Mouse (Mus musculus) right cerebral cortex, adult 18-20 months (tissue): ENCODE results near the gene Nudt8.
"Not testable (repeated sequence)": the region's sequence is repeated elsewhere in the genome, so short reads cannot be mapped to it uniquely, and the experiment has no call there.

ENCODE experiments used
- DNase-seq: peaks from one replicate; pipeline ENCODE4 v3.0.0; 2022; ENCODE audit warnings: mixed read lengths

The Nudt8 gene

DNA sequence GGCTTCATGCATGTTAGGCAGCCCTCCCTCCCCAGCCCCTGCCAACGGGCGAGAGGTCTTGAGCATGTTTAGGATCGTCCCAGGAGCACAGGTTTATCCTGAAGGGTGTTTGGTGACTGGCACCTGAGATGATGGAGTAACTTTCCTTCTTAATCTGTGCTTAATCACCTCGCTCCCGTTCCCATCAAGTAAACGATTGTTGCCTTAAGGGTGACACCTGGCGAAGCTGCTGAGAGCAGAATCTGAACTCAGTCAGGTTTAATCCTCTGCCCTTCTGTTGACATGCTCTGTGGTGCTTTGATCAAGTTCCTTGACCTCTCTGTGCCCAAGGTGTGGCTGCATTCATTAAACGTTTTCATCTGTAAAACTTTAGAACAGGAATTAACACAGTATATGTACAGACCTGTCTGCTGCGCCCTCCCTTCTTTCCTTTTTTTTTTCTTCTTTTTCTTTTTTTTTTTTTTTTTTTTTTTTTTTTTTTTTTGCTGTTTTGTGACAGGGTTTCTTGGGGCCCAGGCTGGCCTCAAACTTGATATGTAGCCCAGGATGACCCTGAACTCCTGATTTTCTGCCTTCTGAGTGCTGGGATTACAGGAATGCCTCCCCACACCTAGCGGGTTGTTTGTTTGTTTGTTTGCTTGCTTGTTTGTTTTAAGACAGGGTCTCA, 17.7 kb downstream of the Nudt8 start:
- DNase-seq: no peak

DNA sequence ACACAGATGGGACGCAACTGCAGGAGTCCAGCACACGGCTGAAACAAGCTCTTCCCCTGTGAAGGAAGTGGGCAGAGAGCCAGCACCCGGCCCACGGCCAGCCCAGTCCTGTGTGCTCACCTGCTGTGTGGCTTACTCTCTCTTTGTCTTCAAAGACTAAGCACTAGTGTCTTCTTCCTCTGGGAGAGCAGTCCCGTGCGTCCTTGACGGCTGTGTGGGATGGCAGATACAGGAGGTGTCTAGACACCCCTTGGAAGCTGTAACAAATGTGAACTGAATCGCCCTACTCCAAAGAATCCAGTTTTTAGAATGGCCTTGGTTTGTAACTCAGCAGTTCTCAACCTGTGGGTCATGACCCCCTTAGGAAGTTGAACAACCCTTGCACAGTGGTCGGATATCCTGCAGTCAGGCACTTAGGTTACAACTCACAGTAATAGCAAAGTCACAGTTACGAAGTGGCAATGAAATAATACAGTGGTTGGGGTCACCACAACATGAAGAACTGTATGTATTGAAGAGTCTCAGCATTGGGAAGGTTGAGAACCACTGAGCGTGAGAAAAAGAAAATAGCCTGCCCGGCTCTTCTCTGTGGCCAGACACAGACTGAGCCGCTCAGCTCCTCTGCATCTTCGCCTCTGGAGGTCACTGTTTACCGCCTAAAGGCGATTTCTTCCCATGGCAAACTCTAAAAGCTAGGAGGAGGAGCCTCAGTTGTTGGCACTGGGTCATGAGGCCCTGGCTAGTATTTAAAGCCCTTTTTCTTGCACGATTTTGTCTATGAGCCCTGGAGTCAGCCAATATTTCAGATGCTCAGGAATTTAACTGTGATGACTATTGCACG, 18.6 kb downstream of the Nudt8 start:
- peak; percentile 80 for DNase-seq

DNA sequence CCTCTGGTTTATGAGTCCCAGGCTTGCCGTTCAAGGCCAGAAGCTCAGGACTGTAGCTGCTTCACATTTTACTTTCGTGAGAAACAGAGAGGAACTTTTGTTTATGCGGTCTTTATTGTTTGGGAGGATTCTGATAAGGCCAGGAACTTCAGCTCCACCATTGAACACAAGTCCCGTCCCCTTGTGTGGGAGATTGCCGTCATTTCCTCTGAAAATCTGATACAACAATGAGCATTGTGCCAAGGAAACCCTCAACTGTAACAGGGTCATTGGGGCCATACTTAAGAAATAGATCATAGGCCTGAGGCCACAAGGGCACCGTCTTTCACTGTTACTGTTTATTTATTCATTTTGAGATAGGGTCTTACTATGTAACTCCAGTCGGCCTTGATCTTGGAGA, 22.8 kb downstream of the Nudt8 start:
- no peak for DNase-seq

DNA sequence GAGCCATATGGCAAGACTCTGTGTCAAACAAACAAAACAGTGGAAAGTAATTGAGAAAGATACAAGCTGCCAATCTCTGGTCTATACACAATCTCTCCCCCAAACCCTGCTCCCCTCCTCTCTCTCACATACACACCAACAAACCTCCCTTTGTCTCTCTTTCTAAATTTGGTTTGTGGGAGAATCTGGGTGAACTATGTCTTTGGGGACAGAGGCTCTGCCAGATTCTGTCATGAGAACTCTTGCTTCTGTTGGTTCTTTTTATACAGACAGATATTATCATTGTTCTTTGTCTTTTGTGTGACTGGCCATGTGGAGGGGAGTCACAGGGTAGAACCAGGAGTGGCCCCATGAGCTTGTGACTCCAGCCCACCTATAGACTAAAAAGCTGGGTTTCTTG, 27.2 kb downstream of the Nudt8 start:
- no peak for DNase-seq

DNA sequence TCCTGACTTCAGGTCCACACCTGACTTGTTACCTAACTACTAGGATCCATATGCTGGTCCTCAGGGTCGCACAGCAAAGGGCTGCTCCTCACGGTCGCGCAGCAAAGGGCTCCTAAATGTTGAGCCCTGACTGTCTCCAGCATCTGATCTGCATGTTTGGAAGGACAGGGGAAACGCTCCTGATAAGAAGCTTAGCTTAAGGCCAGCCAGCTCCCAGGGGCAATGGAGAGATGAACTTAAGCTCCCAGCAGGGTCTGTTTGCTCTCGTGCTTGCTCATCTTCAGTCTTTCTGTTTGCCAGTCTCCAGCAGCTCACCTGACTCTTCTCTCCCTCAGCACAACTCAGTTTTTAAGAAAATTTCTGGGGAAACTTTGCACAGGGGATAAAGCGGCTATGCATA, 32.3 kb downstream of the Nudt8 start:
- no peak for DNase-seq

DNA sequence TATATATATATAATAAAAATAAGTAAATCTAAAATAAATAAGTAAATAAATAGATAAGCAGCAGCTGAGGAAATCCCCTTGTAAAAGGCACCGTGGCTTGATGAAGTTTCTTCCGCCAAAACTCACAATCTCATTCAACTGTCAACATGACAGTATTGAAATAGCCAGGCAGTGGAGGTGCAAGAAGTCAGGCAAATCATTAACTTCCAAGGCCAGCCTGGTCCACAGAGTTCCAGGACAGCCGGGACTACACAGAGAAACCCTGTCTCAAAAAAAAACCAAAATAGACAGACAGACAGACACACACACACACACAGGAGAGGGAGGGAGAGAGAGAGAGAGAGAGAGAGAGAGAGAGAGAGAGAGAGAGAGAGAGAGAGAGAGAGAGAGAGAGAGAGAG, 32.9 kb downstream of the Nudt8 start:
- no peak for DNase-seq

DNA sequence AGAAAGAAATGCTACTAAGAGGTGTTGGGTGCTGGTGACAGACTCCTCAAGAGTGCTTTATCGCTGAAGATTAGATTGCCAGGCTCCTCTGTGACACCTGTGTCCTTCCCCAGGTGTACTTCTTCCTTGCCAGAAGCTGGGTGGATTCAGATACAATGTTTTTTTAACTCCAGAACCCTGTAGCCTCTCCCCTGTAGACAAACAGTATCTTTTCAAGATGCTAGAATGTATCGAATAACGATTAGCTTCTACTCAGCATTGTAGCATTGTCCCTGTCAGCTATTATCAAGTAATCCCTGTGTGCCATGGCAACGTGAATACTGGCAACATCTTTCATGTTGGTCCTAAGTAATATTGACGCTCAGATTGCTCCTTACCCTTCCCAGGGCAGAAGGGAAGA, 33.4 kb downstream of the Nudt8 start:
- DNase-seq: no peak

DNA sequence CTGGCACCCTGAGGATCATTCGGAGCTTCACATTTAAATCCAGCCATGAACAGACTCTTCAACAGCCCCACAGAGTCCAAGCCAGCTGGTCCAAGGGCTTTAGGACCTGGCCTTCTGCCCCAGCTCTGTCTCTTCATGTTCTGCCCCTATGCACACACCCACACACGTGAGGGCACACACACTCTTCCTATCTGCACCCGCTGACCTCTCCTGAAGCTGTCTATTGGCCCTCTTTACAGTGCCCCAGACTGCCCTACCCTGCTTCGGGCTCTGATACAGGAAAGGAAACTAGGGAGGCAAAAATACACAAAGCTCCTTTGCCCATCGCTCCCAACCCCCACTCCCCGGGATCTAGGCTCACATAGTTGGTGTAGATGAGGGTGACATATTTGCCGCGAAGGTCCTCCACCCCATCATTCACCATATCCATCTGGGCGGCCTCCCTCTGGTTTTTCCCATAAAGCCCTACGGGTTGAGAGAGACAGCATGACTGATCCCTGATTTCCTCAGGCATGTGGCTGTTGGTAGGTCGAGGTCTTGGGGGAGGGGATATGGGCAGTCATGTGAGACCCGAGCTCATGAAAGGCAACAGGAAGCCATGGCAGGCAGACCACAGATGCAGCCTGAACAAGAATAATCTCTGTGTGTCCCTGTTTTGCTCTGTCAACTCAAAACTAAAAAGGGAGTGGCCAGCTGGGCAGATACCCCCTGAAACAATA, 36.1 kb downstream of the Nudt8 start:
- DNase-seq: no peak

DNA sequence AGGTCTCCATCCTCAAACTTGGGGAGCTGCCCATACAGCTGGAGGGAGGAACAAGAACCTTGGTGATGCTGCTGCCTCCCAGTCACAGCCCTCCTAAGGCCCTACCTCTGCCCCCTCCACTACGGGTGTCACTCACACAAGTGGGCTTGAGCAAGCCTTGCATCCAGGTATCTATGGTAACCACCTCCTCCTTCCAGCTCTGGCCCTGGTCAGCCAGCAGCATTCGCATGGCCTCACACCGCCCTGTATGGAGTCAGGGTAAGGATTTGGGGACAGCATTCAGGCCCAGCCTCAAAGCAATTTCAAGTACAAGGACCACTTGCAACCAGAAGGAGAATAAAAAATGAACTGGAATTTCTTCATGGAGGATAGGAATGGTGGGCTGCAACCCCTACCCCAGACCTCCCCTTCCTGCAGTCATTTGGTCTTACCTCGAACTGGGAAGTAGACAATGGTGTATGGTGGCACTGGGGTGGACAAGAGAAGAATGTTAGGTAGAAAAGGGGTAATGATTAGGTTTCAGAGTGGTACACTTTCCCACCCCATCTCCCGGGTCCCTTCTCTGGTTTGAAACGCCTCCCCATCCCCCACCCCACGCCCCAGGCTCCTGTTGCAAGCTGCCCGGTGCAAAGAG, 36.9 kb downstream of the Nudt8 start:
- DNase-seq: not testable (repeated sequence)

DNA sequence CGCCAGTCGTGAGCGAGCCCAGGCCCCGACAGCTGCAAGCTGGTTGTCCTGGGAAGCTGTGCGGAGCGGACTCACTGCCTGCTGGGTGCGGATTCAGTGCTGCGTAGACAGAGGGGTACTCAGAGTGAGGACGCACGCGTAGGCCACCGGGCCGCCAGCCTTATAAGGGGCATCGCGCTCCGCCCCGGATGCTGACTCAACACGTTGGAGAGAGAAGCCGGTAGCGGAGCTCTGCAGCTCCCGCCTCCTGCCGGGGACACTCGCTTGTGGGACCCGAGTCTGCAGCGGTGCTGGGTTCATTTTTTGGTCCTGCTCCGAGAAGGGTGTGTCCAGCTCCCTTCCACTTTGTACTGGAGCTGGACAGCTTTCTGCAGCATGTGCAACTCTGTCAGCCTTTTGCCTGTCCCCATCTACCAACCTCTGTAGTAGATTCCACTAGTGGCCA, 37.4 kb downstream of the Nudt8 start, which contains the start of gene Gstp1:
Gstp1 (minus strand) TSS at position 198 of the 445 bp plus-strand sequence.
- peak; percentile 92 for DNase-seq

DNA sequence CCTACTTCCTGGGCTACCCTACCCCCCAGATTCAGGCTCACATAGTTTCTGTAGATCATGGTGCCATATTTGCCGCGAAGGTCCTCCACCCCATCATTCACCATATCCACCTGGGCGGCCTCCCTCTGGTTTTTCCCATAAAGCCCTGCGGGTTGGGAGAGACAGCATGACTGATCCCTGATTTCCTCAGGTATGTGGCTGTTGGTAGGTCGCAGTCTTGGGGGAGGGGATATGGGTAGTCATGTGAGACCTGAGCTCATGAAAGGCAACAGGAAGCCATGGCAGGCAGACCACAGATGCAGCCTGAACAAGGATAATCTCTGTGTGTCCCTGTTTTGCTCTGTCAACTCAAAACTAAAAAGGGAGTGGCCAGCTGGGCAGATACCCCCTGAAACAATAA, 40.6 kb downstream of the Nudt8 start:
- DNase-seq: not testable (repeated sequence)

DNA sequence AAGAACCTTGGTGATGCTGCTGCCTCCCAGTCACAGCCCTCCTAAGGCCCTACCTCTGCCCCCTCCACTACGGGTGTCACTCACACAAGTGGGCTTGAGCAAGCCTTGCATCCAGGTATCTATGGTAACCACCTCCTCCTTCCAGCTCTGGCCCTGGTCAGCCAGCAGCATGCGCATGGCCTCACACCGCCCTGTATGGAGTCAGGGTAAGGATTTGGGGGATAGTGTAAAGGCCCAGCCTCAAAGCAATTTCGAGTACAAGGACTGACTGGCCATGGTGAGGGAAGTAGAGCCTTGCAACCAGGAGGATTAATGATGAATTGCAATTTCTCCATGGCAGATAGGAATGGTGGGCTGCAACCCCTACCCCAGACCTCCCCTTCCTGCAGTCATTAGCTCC, 41.1 kb downstream of the Nudt8 start:
- not testable (repeated sequence) for DNase-seq

DNA sequence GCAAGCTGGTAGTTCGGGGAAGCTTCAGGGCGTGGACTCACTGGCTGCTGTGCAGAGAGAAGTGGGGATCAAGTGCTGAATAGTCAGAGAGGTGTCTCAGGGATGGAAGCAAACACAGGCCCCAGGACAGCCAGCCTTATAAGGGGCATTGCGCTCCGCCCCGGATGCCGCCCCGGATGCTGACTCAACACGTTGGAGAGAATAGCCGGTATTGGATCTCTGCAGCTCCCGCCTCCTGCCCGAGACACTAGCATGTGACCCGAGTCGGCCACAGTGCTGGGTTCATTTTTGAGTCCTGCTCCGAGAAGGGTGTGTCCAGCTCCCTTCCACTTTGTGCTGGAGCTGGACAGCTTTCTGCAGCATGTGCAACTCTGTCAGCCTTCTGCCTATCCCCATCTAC, 41.7 kb downstream of the Nudt8 start:
- DNase-seq: no peak

DNA sequence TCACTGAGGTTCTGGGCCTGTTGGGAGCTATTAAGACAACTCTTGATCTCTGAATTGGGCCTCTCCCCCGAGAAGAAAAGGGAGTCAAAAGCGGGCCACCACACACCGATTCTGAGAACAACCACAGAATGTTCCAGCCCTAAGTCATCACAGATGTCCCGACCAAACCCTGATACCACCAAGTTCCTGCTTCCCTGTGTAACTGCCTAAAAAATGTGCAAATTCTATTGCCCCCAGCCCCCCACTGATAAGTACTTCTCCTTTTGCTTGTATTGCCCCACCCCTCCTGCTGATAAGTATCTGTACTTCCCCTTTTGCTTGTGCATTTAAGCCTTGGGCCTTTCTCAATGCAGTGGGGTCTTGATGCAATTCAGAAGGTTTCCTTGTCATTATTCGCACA, 43.7 kb downstream of the Nudt8 start:
- DNase-seq: not testable (repeated sequence)

DNA sequence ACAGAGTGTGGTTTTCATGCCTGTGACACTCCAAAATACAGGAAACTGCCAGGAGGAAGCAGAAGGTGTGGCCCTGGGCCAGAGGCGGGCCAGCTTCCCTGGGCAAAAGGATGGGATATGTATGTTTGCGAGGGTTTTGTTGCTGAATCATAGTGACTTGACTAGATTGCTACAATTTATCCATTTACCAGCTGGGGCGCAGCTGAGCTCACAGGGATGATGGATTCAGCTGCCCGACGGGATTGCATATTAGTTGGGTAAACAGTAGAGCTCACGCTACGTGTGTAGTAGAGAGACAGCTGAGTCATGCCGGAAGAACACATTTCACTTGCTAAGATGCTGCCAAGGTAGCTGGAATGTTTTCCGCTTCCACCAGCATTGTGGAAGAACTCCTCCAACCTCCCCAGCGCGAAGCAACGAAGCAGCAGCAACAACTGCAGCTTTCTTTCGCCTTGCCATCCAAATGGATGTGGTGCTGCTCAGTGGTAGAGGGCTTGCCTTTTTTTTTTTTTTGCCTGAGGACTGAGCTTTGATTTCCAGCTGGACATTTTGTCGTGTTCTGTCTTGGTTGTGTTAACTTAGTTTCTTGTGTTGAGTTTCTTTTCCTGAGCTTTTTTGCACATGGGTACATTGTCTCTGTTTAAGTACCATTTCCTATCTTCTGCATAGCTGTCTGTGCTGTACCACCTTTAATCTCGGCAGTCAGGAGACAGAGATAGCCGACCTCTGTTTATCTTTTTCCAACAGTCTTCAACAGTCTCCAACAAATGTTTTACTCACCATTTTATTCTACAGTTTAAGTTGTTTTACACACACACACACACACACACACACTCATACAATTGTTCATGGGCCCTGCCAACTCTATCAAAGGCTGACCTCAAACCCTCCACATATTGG, 45.8 kb downstream of the Nudt8 start, which contains the start of gene Gstp2:
Gstp2 (minus strand) TSS at position 58 of the 900 bp plus-strand sequence.
- peak; percentile 91 for DNase-seq

DNA sequence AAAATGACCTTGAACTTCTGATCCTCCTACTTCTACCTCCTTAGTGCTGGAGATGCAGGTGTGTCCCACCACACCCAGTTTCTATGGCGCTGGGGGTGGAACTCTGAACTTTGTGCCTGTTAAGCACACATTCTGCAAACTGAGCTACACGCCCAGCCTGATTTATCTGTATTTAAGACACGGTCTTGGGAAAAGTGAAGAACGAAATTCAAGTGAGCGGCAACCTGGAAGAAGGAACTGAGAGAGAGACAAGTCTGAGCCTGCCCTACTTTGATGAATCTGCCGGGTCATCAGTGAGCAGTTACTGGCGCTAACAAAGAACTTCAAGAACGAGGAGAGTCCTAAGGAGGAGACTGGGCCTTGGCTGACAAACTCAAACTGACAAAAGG, 46.5 kb downstream of the Nudt8 start:
- no peak for DNase-seq

DNA sequence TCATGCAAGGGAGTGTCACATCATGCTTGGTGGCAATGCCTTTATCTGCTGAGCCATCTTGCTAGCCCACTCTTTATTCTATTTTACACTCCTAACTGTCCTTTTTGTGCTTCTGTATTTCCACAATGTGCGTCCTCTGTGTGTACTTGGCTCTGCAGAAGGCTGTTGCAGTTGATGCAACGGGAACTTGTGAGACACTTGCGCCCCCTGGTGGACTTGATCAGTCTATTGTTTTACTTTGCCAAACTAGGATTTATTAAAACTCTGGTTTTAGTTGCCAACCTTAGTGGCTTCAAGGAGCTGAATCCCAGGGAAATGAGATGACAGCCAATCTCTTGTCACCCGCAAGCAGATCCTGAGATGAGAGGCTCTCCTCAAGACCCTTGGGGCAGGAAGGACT, 47.5 kb downstream of the Nudt8 start:
- peak; percentile 63 for DNase-seq

DNA sequence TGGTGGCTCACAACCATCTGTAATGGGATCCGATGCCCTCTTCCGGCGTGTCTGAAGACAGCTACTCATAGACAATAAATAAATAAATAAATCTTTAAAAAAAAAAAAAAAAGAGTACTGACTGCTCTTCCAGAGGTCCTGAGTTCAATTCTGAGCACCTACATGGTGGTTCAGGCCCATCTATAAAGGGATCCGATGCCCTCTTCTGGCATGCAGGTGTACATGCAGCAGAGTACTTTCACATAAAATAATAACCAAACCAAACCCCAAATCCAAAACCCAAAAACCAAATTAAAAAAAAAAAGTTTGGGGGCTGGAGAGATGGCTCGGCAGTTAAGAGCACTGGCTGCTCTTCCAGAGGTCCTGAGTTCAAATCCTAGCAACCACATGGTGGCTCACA, 48.7 kb downstream of the Nudt8 start:
- not testable (repeated sequence) for DNase-seq

DNA sequence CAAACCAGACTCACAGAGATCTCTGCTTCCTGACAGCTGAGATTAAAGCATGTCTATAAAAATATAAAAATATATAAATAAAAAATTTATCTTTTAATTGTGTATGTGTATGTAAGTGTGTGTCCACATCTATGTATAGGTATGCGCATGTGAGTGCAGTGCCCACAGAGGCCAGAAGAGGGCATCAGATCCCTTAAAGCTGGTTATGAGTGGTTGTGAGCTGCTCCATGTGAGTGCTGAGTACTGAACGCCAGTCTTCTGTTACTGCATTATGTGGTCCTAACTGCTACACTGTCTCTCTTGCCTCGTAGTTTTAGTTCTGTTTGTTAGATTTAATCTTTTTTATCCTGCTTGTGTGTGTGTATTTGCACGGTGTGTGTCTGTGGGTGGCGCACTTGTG, 50.6 kb downstream of the Nudt8 start:
- DNase-seq: no peak
